In genomic region chr6:94634710-94635109, GRCm38 (mm10) we compare ENCODE assay signal across 14 mouse cellular contexts.
A peak's percentile ranks its signal among the peaks of the same experiment; 100 is the strongest.
DNase-seq lines count a peak whose midpoint lies in the region; ATAC-seq and TF ChIP-seq lines count a peak whose summit lies in the region.
"Had no signal": no experiment of that assay in that cellular context is flagged by ENCODE, and none has a peak within 500 bp of the region (broad histone marks: within the 10 kb centered on the region; RNA-seq: fewer than 3 reads in every experiment).

No protein-coding gene starts in this region.

- no peak overlapping the region for H3K4me3 ChIP-seq in hindbrain, embryonic 10.5 days
- H3K4me3 ChIP-seq in hindbrain, embryonic 11.5 days (ENCODE audit: low read depth, low read length) = no peak overlapping the region
- no peak overlapping the region for H3K4me3 ChIP-seq in spleen, adult 2 months (ENCODE audit: extremely low read depth, insufficient read depth, insufficient read length)
- no peak overlapping the region for H3K4me3 ChIP-seq in hindbrain, embryonic 13.5 days
- H3K4me3 ChIP-seq in neural tube, embryonic 15.5 days (replicated peaks) = no peak overlapping the region
- H3K4me3 ChIP-seq: heart, embryonic 13.5 days had no signal

- peaks cover 3% of the 10 kb centered on the region for H3K36me3 ChIP-seq in hindbrain, embryonic 10.5 days
- H3K36me3 ChIP-seq in hindbrain, embryonic 11.5 days (ENCODE audit: control insufficient read depth, insufficient read depth, low read length) = no peaks in the 10 kb centered on the region
- H3K36me3 ChIP-seq in spleen, adult 2 months (ENCODE audit: control insufficient read depth, insufficient read depth, low read length) = no peaks in the 10 kb centered on the region
- H3K36me3 ChIP-seq in hindbrain, embryonic 13.5 days = peaks cover 1% of the 10 kb centered on the region; the same call in 1 of the 2 replicates
- no peaks in the 10 kb centered on the region for H3K36me3 ChIP-seq in neural tube, embryonic 15.5 days

- 70% methylated on average over 9 of the region's 9 CpGs for WGBS in hindbrain, embryonic 10.5 days
- 72% methylated on average over 9 of the region's 9 CpGs for WGBS in hindbrain, embryonic 11.5 days
- WGBS in spleen, adult 2 months = 62% methylated on average over 9 of the region's 9 CpGs
- 60% methylated on average over 9 of the region's 9 CpGs for WGBS in hindbrain, embryonic 13.5 days
- 66% methylated on average over 9 of the region's 9 CpGs for WGBS in neural tube, embryonic 15.5 days

- TF ChIP-seq CTCF in spleen, adult 2 months (IDR thresholded peaks at IDR 0.05; ENCODE audit: extremely low read depth, insufficient read depth, insufficient read length, insufficient replicate concordance) = no peak

- TF ChIP-seq POLR2A in spleen, adult 2 months (IDR thresholded peaks at IDR 0.05; ENCODE audit: low read depth, low read length) = no peak

- no peak overlapping the region for H3K9ac ChIP-seq in hindbrain, embryonic 11.5 days (ENCODE audit: low read depth, low read length)
- no peak overlapping the region for H3K9ac ChIP-seq in hindbrain, embryonic 13.5 days
- H3K9ac ChIP-seq in neural tube, embryonic 15.5 days (replicated peaks) = no peak overlapping the region
- H3K9ac ChIP-seq: heart, embryonic 13.5 days had no signal

- no peak for ATAC-seq in hindbrain, embryonic 11.5 days (ENCODE audit: low FRiP score)
- no peak for ATAC-seq in hindbrain, embryonic 13.5 days (ENCODE audit: low FRiP score)
- ATAC-seq in neural tube, embryonic 15.5 days (ENCODE audit: low FRiP score) = no peak
- ATAC-seq: forebrain, embryonic 16.5 days had no signal

- peaks cover 85% of the 10 kb centered on the region for H3K4me1 ChIP-seq in hindbrain, embryonic 10.5 days (replicated peaks)
- H3K4me1 ChIP-seq in hindbrain, embryonic 11.5 days (replicated peaks; ENCODE audit: control insufficient read depth, insufficient read depth, low read length) = peaks cover 7% of the 10 kb centered on the region
- H3K4me1 ChIP-seq in spleen, adult 2 months (ENCODE audit: control insufficient read depth, insufficient read depth, insufficient read length) = peaks cover 13% of the 10 kb centered on the region; the same call in 1 of the 2 replicates
- H3K4me1 ChIP-seq in hindbrain, embryonic 13.5 days (replicated peaks) = peaks cover 57% of the 10 kb centered on the region
- H3K4me1 ChIP-seq in neural tube, embryonic 15.5 days = peaks cover 29% of the 10 kb centered on the region

- no peak for DNase-seq in hindbrain, embryonic 10.5 days (ENCODE audit: low spot score)
- no peak for DNase-seq in hindbrain, embryonic 11.5 days (ENCODE audit: low spot score)
- no peak for DNase-seq in spleen, adult 2 months (ENCODE audit: low read depth in 1 of 2, low spot score in 2 of 2)
- DNase-seq in spleen, postnatal 14 days (ENCODE audit: low spot score in 2 of 2) = no peak
- no peak for DNase-seq in adrenal gland, postnatal 25 days
- DNase-seq: cerebellum, adult 11 months; gastrocnemius, postnatal 36 days; kidney, adult 9 months; lung, postnatal 10 days had no signal

- no peak overlapping the region for H3K4me2 ChIP-seq in hindbrain, embryonic 11.5 days (replicated peaks; ENCODE audit: low read depth, low read length)
- H3K4me2 ChIP-seq in hindbrain, embryonic 13.5 days = no peak overlapping the region
- H3K4me2 ChIP-seq in neural tube, embryonic 15.5 days = no peak overlapping the region
- H3K4me2 ChIP-seq: heart, embryonic 13.5 days; liver, embryonic 11.5 days had no signal

- H3K9me3 ChIP-seq in hindbrain, embryonic 10.5 days = no peaks in the 10 kb centered on the region
- H3K9me3 ChIP-seq in hindbrain, embryonic 11.5 days (ENCODE audit: control insufficient read depth, low read length) = no peaks in the 10 kb centered on the region
- H3K9me3 ChIP-seq in hindbrain, embryonic 13.5 days = no peaks in the 10 kb centered on the region
- no peaks in the 10 kb centered on the region for H3K9me3 ChIP-seq in neural tube, embryonic 15.5 days (replicated peaks)
- H3K9me3 ChIP-seq: heart, embryonic 13.5 days had no signal

- no peaks in the 10 kb centered on the region for H3K27me3 ChIP-seq in hindbrain, embryonic 10.5 days (ENCODE audit: insufficient read depth, poor library complexity, severe bottlenecking)
- no peaks in the 10 kb centered on the region for H3K27me3 ChIP-seq in hindbrain, embryonic 11.5 days (ENCODE audit: control insufficient read depth, insufficient read depth, low read length)
- no peaks in the 10 kb centered on the region for H3K27me3 ChIP-seq in spleen, adult 2 months (ENCODE audit: control insufficient read depth, insufficient read depth, low read length)
- H3K27me3 ChIP-seq in hindbrain, embryonic 13.5 days = no peaks in the 10 kb centered on the region
- H3K27me3 ChIP-seq in neural tube, embryonic 15.5 days (replicated peaks) = no peaks in the 10 kb centered on the region
- H3K27me3 ChIP-seq: heart, embryonic 13.5 days had no signal

- H3K27ac ChIP-seq in hindbrain, embryonic 10.5 days = peak overlapping the region; percentile 83
- no peak overlapping the region for H3K27ac ChIP-seq in hindbrain, embryonic 11.5 days (ENCODE audit: low read depth, low read length)
- H3K27ac ChIP-seq in spleen, adult 2 months (ENCODE audit: insufficient read depth, low read length) = peak overlapping the region; percentile 3; the same call in 1 of the 2 replicates
- 0 out of 2 replicates have a peak overlapping the region, but pooled peaks have one; percentile 66 for H3K27ac ChIP-seq in hindbrain, embryonic 13.5 days
- peak overlapping the region; percentile 4; the same call in 1 of the 2 replicates for H3K27ac ChIP-seq in neural tube, embryonic 15.5 days (replicated peaks)
- H3K27ac ChIP-seq: heart, embryonic 13.5 days had no signal
